Mouse (Mus musculus): ENCODE measurements at regions not wholly inside any gene's neighbourhood (a gene's known extent, or its start where the extent isn't known, plus 50 kb on each side); places are given as distances from the start of the nearest gene placed in this dataset.

- no peak for DNase-seq (ENCODE audit: low spot score in 2 of 2)
Measured at GRCm38 (mm10) chr8:25463532-25463931, 639.4 kb upstream of the Adam5 start.

GRCm38 (mm10) chr8:25462492-25462891, 638.3 kb upstream of the Adam5 start:
- no peak for DNase-seq (ENCODE audit: low spot score in 2 of 2)

GRCm38 (mm10) chr8:25455644-25456043, 631.5 kb upstream of the Adam5 start:
- DNase-seq (ENCODE audit: low spot score in 2 of 2) = no peak

DNA sequence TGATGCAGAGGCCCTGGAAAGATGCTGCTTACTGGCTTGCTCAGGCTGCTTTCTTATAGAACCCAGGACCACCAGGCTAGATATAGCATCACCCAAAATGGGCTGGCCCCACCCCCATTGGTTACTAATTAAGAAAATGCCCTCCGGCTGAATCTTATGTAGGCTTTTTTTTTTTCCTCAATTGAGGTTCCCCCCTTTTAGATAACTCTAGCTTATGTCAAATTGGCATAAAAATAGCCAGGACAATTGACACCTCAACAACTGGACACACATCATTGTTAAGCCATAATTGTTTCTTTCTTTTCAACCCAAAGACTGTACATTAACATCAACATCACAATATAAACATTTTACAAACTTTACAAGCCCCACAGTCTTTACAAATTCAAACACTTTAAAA, 630.8 kb upstream of the Adam5 start:
- DNase-seq (ENCODE audit: low spot score in 2 of 2) = no peak

DNA sequence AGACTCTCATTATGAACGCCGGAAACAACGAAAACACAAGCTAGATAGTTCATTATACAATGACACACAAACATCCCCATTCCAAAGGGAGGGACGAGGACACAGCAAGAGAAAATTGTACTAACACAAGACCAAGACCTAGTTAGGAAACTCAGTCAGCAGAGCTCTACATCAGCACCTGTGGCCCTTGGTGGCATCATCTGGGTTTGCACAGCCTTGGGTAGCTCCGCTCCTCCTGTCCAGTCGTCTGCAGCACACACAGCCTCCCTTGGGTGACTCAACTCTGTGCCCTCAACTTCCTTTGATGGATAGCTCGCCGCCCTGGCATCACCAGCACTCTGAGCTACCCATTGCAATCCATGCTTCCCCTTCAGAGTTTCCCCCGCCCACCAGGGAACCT, 629.7 kb upstream of the Adam5 start:
- DNase-seq (ENCODE audit: low spot score in 2 of 2) = no peak

- DNase-seq (ENCODE audit: low spot score in 2 of 2) = no peak
Measured at GRCm38 (mm10) chr8:25450544-25450943, 626.4 kb upstream of the Adam5 start.

DNA sequence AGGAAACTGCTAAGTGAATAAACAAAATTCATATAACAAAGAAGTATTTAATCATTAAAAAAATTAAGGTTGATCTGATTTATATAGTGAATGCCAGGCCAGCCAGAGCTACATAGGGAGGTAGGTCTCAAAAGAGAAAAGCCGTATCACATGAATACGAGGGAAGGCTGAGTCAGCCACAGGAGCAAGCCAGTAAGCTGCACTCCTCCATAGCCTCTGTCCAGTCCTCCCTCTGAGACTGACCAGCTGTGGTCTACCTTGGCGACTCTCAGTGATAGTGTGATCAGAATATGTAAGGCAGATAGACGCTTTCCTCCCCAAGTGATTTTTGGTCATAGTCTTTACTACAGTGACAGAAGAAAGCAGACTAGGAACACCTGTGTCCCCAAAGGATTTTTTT, 625.4 kb upstream of the Adam5 start:
- DNase-seq (ENCODE audit: low spot score in 2 of 2) = no peak

- DNase-seq (ENCODE audit: low spot score in 2 of 2) = peak in 1 of 2 experiments; percentile 29
Measured at GRCm38 (mm10) chr8:25447900-25448299, 623.7 kb upstream of the Adam5 start.

GRCm38 (mm10) chr8:25445968-25446367, 621.8 kb upstream of the Adam5 start:
- DNase-seq (ENCODE audit: low spot score in 2 of 2) = no peak

- DNase-seq (ENCODE audit: low spot score in 2 of 2) = peak; percentile 17 to 23
Measured at GRCm38 (mm10) chr8:25445054-25445453, 620.9 kb upstream of the Adam5 start.

GRCm38 (mm10) chr8:25443552-25443951, 619.4 kb upstream of the Adam5 start:
- DNase-seq (ENCODE audit: low spot score in 2 of 2) = no peak

DNA sequence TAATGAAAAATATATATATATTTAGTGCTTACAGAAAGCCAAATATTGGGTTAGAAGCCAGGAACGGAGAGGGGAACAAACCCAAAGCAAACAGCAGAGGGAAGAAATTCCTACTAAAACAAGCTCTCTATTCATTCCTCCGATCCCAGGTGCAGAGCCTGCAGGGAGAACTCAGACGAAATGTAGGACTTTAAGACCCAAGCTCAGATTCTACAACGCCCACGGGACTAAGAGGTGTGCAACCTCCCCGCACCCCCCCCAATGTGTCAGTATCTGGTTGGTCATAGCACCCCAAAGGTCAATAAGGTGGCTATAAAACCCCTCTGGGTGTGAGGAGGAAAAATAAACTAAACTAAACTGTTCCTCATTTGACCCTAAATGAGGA, 616.9 kb upstream of the Adam5 start:
- no peak for DNase-seq (ENCODE audit: low spot score in 2 of 2)

DNA sequence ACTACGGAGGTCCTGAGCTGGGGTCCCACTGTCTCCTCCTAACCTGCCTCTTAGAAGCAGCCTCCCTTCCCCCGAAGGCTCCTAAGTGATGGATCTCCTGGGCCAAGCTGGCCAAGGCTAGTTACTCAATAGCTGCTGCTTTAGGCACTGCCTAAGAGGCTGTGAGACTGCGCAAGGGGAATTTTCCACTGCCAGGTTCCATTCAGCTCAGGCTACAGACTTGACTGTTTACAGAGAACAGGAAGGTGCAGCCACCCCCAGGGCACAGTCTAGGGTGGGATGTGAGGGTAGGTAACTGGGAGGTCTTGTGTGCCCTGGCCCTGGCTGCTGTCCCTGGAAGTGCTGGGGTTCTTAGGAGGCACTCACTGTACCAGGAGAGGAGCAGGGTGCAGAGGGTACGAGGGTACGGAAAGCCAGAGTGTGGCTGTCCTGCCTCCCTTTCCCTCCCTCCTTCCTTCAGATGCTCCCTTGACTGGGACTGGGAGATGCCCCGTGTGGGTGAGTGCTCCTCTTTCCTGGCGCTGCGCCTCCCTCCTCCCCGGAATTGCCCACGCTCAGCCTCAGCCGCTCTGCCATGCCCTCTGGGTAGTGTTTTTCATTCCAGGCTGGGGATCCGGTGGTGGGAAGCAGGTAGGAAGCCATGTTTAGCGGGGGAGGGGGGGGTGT, 616.4 kb upstream of the Adam5 start:
- DNase-seq (ENCODE audit: low spot score in 2 of 2) = peak; percentile 32 to 38

DNA sequence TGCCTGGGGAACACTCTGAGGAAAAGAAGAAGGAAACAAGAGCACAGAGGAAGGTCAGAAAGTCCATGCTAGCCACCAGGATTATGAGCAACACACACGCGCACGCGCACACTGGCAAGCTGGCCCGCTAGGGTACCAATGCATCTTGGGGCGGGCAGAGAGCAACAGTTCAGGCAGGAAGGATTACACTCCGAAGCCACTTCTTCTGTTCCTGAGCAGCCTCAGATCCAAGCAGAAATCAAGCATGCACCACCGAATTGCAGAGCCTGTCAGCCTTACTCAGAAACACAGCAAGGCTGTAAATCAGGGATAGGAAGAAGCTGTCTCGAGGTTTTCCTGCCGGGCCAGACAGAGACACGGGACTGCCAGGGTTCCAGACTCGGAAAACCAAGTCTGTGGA, 615.8 kb upstream of the Adam5 start:
- DNase-seq (ENCODE audit: low spot score in 2 of 2) = peak; percentile 32

DNA sequence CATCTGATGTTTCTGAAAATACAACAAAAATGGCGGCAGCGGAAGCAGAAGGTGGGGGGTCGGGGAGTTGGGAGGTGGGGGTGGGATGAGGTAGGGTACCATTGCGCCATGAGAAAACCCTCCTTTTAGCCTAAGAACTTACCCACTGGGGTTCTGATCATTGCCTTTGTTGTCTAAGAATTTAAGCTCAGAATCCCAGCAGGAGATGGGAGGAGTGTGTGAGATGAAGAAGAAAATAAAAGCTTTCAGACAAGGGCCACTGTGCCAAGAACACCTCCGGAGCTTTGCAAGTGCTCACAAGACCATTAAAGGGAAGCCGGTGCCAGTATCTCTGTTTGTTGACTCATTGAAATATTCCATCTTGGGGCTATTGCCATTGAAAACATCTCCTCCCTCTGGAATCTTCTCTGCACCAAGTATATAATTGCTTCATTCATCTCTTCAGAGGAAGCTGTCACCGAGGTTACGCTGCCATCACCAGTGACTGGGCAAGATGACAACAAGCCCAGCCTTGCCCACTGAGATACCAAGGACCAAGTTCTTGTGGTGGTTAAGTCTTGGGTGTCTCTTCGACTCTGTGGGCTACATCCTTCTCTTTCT, 614.0 kb upstream of the Adam5 start:
- DNase-seq (ENCODE audit: low spot score in 2 of 2) = no peak

DNA sequence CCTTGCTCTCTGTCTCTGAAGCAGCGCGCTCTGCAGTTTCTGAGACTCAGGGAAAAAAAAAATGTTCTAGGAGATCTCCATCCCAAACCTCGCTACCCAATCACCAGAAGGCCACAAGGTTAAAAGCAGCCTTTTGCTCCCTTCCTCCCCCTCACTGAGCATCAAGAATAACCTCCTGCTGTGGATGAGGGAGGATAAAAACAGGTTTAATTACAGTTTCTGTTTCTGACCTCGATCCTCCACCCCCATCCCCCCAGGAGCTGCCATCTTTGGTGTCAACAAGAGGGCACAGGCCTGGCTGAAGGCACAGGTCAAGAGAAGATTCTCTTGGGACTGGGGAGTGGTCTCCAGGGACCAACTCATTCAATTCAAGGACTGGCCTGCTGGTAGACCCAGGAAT, 613.0 kb upstream of the Adam5 start:
- DNase-seq (ENCODE audit: low spot score in 2 of 2) = no peak

DNA sequence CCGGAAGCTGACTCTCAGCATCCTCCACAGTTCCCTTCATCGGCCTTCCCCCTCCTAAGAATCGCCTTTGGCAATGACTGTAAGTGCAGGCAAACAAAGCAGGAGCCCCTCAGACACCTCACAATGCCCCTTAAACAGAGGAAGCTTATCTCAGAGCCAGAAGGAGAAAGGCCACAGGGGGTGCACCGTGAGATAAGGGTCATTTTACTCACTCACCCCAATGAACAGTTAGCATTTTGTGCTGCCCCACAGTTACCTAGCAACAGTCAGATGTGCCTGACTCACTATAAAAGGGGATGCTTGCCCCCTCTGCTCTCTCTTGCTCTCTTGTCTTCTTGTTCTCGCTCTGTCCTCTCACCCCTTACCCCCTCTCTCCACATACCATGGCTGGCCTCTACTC, 606.4 kb upstream of the Adam5 start:
- no peak for DNase-seq (ENCODE audit: low spot score in 2 of 2)

- DNase-seq (ENCODE audit: low spot score in 2 of 2) = no peak
Measured at GRCm38 (mm10) chr8:25429846-25430482, 605.8 kb upstream of the Adam5 start.

DNA sequence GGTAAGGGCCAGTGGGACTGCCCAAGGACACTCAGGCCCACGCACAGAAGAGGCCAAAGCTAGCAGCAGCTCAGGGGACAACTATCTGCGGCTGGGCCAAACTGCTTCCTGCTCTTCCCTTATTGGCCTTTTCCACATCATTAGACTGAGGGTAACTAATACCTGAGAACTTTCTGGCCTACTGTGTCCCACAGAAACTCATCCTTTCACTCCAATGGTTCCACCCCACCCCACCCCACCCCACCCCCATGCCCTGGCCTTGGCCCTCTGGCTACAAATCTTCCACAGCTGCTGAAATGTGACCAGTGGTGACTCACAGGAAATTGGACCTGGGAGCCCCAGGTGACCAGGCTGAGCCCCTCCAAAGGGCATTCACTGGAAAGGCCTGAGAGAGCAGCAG, 604.6 kb upstream of the Adam5 start:
- DNase-seq (ENCODE audit: low spot score in 2 of 2) = no peak

DNA sequence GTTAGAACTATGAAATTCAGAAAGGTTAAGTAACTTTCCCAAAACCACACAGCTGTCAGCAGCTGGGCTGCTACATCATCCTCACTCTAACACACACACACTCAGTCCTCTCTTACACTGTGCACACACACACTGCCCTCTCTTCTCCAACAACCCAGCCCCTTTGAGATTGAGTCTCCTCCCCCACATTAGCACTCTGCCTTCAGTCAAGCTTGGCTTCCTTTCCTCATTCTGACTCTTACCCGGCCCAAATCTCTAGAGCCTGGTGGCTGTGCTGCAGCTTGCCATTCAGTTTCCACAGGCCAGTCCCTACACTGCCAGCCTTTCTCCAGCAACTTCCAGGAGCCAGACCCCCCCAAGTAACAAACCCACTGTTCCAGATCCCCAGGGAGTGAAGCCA, 602.0 kb upstream of the Adam5 start:
- DNase-seq (ENCODE audit: low spot score in 2 of 2) = no peak

- no peak for DNase-seq (ENCODE audit: low spot score in 2 of 2)
Measured at GRCm38 (mm10) chr8:25421478-25421877, 597.3 kb upstream of the Adam5 start.

GRCm38 (mm10) chr8:25410536-25410935, 586.4 kb upstream of the Adam5 start:
- DNase-seq (ENCODE audit: low spot score in 2 of 2) = no peak

DNA sequence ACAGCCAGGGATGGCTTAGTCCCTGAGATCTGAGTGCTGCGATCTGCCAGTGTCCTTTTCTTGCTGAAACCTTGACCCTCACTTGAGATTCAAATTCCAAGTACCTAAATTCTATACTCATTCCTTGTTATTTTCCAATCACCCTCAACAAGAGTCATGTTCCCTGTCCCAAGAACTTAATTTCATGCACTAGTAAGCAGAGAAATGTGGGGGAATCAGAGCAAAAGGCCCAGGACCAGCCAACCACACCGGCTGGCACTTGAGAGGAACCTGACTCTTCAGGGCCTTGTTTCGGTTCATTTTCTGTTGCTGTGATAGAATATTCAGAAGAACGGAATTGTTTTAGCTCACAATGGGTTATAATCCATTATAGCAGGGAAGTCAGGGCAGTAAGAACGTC, 583.7 kb upstream of the Adam5 start:
- no peak for DNase-seq (ENCODE audit: low spot score in 2 of 2)

Measured in heart, adult 9 months (tissue).